Mouse (Mus musculus) CD8-positive naive resting alpha-beta T cell, adult 2 months (primary cell): Measurements from ENCODE around the gene Zc3h12c.
"Not testable (repeated sequence)": the region's sequence is repeated elsewhere in the genome, so short reads cannot be mapped to it uniquely, and the experiment has no call there.

Experiments used
- DNase-seq, 2 experiments: peaks; one replicate each; pipeline ENCODE4 v3.0.0; 2022; ENCODE audit warnings: low read depth in 2 of 2, low spot score in 2 of 2

Zc3h12c gene

GRCm38 (mm10) chr9:52103448-52104224, 64.7 kb downstream of the Zc3h12c start:
- DNase-seq = no peak

GRCm38 (mm10) chr9:52102060-52102844, 66.1 kb downstream of the Zc3h12c start:
- DNase-seq = no peak

- no peak for DNase-seq
Observed at GRCm38 (mm10) chr9:52100426-52100825, 67.9 kb downstream of the Zc3h12c start.

- peak; percentile 65 to 70 for DNase-seq
Observed at GRCm38 (mm10) chr9:52098600-52098999, 69.8 kb downstream of the Zc3h12c start.

- DNase-seq = no peak
Observed at GRCm38 (mm10) chr9:52097386-52097785, 71.0 kb downstream of the Zc3h12c start.

- DNase-seq = no peak
Observed at GRCm38 (mm10) chr9:52095666-52096065, 72.7 kb downstream of the Zc3h12c start.

GRCm38 (mm10) chr9:52094471-52094980, 73.8 kb downstream of the Zc3h12c start:
- DNase-seq = no peak

- no peak for DNase-seq
Observed at GRCm38 (mm10) chr9:52094016-52094415, 74.4 kb downstream of the Zc3h12c start.

GRCm38 (mm10) chr9:52093108-52093507, 75.3 kb downstream of the Zc3h12c start:
- DNase-seq = no peak

GRCm38 (mm10) chr9:52092311-52092710, 76.1 kb downstream of the Zc3h12c start:
- no peak for DNase-seq

- no peak for DNase-seq
Observed at GRCm38 (mm10) chr9:52091752-52092151, 76.6 kb downstream of the Zc3h12c start.

- no peak for DNase-seq
Observed at GRCm38 (mm10) chr9:52082414-52082813, 86.0 kb downstream of the Zc3h12c start.

GRCm38 (mm10) chr9:52081979-52082378, 86.4 kb downstream of the Zc3h12c start:
- DNase-seq = no peak

- DNase-seq = no peak
Observed at GRCm38 (mm10) chr9:52077692-52078091, 90.7 kb downstream of the Zc3h12c start.

GRCm38 (mm10) chr9:52076089-52076488, 92.3 kb downstream of the Zc3h12c start:
- DNase-seq = no peak

GRCm38 (mm10) chr9:52072202-52072601, 96.2 kb downstream of the Zc3h12c start:
- no peak for DNase-seq

GRCm38 (mm10) chr9:52071352-52071751, 97.0 kb downstream of the Zc3h12c start:
- DNase-seq = not testable (repeated sequence)

GRCm38 (mm10) chr9:52070052-52070451, 98.3 kb downstream of the Zc3h12c start:
- DNase-seq = no peak
